Mouse (Mus musculus): Measurements from ENCODE around the gene Zfp710.

DNA sequence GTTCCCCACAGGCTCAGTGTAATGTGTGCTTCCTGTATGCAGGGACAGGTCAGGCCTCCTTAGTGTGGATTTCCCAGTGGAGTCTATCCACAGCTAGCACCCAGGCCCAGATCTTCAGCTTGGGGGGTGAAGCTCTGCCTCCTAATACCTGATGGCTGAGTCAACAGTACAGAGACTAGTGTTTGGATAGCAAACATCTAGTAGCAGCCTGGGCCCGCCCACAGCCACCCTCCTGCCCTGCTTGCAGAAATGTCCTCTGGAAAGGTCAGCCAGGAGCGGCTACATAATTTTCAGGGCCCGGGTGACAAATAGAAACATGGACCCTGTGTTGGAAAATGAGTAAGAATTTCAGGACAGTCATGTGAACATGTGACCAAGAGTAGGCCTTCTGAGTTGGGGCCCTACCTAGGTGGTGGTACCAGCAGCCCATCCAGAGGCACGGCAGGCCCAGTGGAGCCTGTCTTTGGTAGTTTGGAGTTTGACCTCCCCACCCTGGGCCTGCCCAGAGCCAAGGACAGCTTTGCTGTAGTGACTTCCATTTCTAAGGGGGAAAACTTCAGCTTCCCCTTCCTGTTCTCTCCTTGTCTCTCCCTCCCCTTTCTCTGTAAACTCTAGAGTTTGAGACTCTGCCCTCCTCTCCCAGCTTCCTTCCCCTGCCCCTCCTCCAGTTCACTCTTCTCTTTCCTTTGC, 32.5 kb downstream of the Zfp710 start:
- no peak for TF ChIP-seq POLR2A (IDR thresholded peaks at IDR 0.05; ENCODE audit: borderline replicate concordance, control insufficient read depth, low read depth, low read length)
- no peak for TF ChIP-seq CTCF (IDR thresholded peaks at IDR 0.05; ENCODE audit: control insufficient read depth, insufficient read depth, low read length)

Measured in bone marrow, adult 2 months (tissue).